Mouse (Mus musculus) kidney, postnatal 10 days (tissue): ENCODE data around the gene Olfr994.

ENCODE experiments used
- DNase-seq: peaks from one replicate; pipeline ENCODE4 v3.0.0; 2021; ENCODE audit warnings: mixed read lengths

Olfr994 gene

GRCm38 (mm10) chr2:85436351-85436750 is at the start of gene Olfr994:
Gene Olfr994 (minus strand): TSS chr2:85436451.
- no peak for DNase-seq

- peak; percentile 10 for DNase-seq
Measured at GRCm38 (mm10) chr2:85466801-85467325, 30.6 kb upstream of the Olfr994 start.

- DNase-seq, result no peak
Measured at GRCm38 (mm10) chr2:85443539-85443938, 7.3 kb upstream of the Olfr994 start, which contains the start of gene Olfr995. Gene Olfr995 (minus strand): TSS chr2:85443639.

- DNase-seq, result no peak
Measured at GRCm38 (mm10) chr2:85442546-85442945, 6.3 kb upstream of the Olfr994 start.

- no peak for DNase-seq
Measured at GRCm38 (mm10) chr2:85425893-85426292, 10.4 kb downstream of the Olfr994 start.

- DNase-seq, result no peak
Measured at GRCm38 (mm10) chr2:85414777-85415176, 21.5 kb downstream of the Olfr994 start, which contains the start of gene Olfr993. Gene Olfr993 (minus strand): TSS chr2:85414877.

- DNase-seq, result no peak
Measured at GRCm38 (mm10) chr2:85409369-85409768, 26.9 kb downstream of the Olfr994 start, which contains the start of gene Olfr992. Gene Olfr992 (minus strand): TSS chr2:85409469.
